Mouse (Mus musculus): Measurements from ENCODE around the gene Snta1. TPM values are rescaled to one million over a fixed set of nuclear protein-coding genes. Genes with fewer than 3 reads are reported as not detected.

Snta1 gene
- polyA plus RNA-seq, 1 experiment: 27.5 TPM

GRCm38 (mm10) chr2:154335572-154335971 is 72.3 kb downstream of the Snta1 start:
- TF ChIP-seq CTCF (IDR thresholded peaks at IDR 0.05; ENCODE audit: extremely low read depth, insufficient read length, insufficient replicate concordance, low read depth, low read length): no peak
- WGBS: 79% methylated on average over 4 of the region's 4 CpGs

GRCm38 (mm10) chr2:154326852-154327251 is 81.0 kb downstream of the Snta1 start:
- no peaks in the 10 kb centered on the region for H3K4me1 ChIP-seq (ENCODE audit: control insufficient read depth, insufficient read depth, insufficient read length, low read length)
- TF ChIP-seq POLR2A (IDR thresholded peaks at IDR 0.05; ENCODE audit: low read depth, low read length) (no peak), CTCF (IDR thresholded peaks at IDR 0.05; ENCODE audit: extremely low read depth, insufficient read length, insufficient replicate concordance, low read depth, low read length) (no peak)
- WGBS: 52% methylated on average over 3 of the region's 3 CpGs
- H3K27ac ChIP-seq (ENCODE audit: insufficient read depth, low read depth, low read length): no peak overlapping the region
- no peak overlapping the region for H3K4me3 ChIP-seq (ENCODE audit: low read depth, low read length)
- no peaks in the 10 kb centered on the region for H3K27me3 ChIP-seq (ENCODE audit: control insufficient read depth, insufficient read depth, low read length)
- no peaks in the 10 kb centered on the region for H3K36me3 ChIP-seq (ENCODE audit: control insufficient read depth, insufficient read depth, low read length)

More at GRCm38 (mm10) chr2:154335572-154335971, 72.3 kb downstream of the Snta1 start:
- H3K27me3 ChIP-seq (ENCODE audit: control insufficient read depth, insufficient read depth, low read length): no peaks in the 10 kb centered on the region
- no peak overlapping the region for H3K4me3 ChIP-seq (ENCODE audit: low read depth, low read length)
- no peak overlapping the region for H3K27ac ChIP-seq (ENCODE audit: insufficient read depth, low read depth, low read length)
- peaks cover 17% of the 10 kb centered on the region for H3K36me3 ChIP-seq (ENCODE audit: control insufficient read depth, insufficient read depth, low read length)
- no peaks in the 10 kb centered on the region for H3K4me1 ChIP-seq (ENCODE audit: control insufficient read depth, insufficient read depth, insufficient read length, low read length)

Other genes with a start within 250 kb of the Snta1 start
- not detected in 2 replicates for gene Bpifa5, start 245.5 kb downstream of the Snta1 start, polyA plus RNA-seq (2012; rRNA removed)
- gene Bpifb1, start 217.3 kb downstream of the Snta1 start, polyA plus RNA-seq (2012; rRNA removed): 2.7 TPM in 1 of 2 replicates, not detected in the other
- gene Bpifb5, start 184.4 kb downstream of the Snta1 start, polyA plus RNA-seq (2012; rRNA removed): 0.09 TPM in 1 of 2 replicates, not detected in the other
- gene Bpifb9a, start 150.2 kb downstream of the Snta1 start, polyA plus RNA-seq (2012; rRNA removed): not detected in 2 replicates
- not detected in 2 replicates for gene Bpifb9b, start 100.9 kb downstream of the Snta1 start, polyA plus RNA-seq (2012; rRNA removed)
- 3.2 and 5.4 TPM in 2 replicates for gene Cdk5rap1, start 35.1 kb downstream of the Snta1 start, polyA plus RNA-seq (2012; rRNA removed)
- 3.6 and 9.8 TPM in 2 replicates for gene Cbfa2t2, start 28.4 kb upstream of the Snta1 start, polyA plus RNA-seq (2012; rRNA removed)
- gene 1700003F12Rik, start 139.0 kb upstream of the Snta1 start, polyA plus RNA-seq (2012; rRNA removed): 0.32 and 0.47 TPM in 2 replicates
- gene Actl10, start 143.7 kb upstream of the Snta1 start, polyA plus RNA-seq (2012; rRNA removed): not detected in 2 replicates
- 0.24 TPM in 1 of 2 replicates, not detected in the other for gene Necab3, start 150.8 kb upstream of the Snta1 start, polyA plus RNA-seq (2012; rRNA removed)
- 7.1 and 14.5 TPM in 2 replicates for gene E2f1, start 161.8 kb upstream of the Snta1 start, polyA plus RNA-seq (2012; rRNA removed)
- 21.4 and 28.8 TPM in 2 replicates for gene Pxmp4, start 195.6 kb upstream of the Snta1 start, polyA plus RNA-seq (2012; rRNA removed)
- 2.6 and 4.7 TPM in 2 replicates for gene Zfp341, start 205.2 kb upstream of the Snta1 start, polyA plus RNA-seq (2012; rRNA removed)
- 0.46 and 1.6 TPM in 2 replicates for gene 4930519P11Rik, start 205.3 kb upstream of the Snta1 start, polyA plus RNA-seq (2012; rRNA removed)
- gene Chmp4b, start 243.6 kb upstream of the Snta1 start, polyA plus RNA-seq (2012; rRNA removed): 73.2 and 131 TPM in 2 replicates

Measured in small intestine, adult 2 months (tissue).